Mouse (Mus musculus): ENCODE data around the gene Psmb5. TPM values are rescaled to one million over a fixed set of nuclear protein-coding genes. Genes with fewer than 3 reads are reported as not detected.

Psmb5 gene
- polyA plus RNA-seq, 1 experiment = 416 TPM

DNA sequence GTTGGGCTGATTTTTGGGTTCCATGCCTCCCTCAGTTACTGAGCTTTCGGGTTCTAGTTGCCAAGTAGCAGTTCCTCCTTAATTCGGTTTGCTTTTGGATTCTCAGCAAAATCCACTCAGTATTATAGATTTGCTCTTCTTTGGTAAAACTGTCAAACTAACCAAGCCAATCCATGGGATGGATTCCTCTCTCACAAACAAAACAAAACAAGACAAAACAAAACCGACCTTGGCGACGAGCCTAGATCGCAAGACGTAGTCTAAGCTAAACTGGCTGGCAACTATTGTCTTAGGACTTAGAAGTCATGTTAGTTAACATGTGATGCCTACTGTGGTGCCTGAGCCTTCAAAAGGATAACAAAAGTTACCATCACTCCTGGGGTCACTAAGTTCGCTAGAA lies 14.1 kb downstream of the Psmb5 start:
- Histone ChIP-seq H3K27me3 (ENCODE audit: control insufficient read depth, insufficient read depth, insufficient read length) (no peaks in the 10 kb centered on the region), H3K4me3 (peak overlapping the region; percentile 31), H3K4me2 (ENCODE audit: low read depth) (peak overlapping the region; percentile 62), H3ac (ENCODE audit: control insufficient read depth, insufficient read length) (no peak overlapping the region), H3K79me2 (ENCODE audit: control insufficient read depth, insufficient read depth) (no peaks in the 10 kb centered on the region), H3K36me3 (ENCODE audit: control insufficient read depth, insufficient read depth) (no peaks in the 10 kb centered on the region)
- TF ChIP-seq POLR2AphosphoS2 (IDR thresholded peaks at IDR 0.05; ENCODE audit: insufficient read length, low read depth) = no peak
- no peak for TF ChIP-seq CEBPB (IDR thresholded peaks at IDR 0.05; ENCODE audit: insufficient read depth, poor library complexity, severe bottlenecking)
- no peak for TF ChIP-seq MAX (IDR thresholded peaks at IDR 0.05; ENCODE audit: low read depth)
- TF ChIP-seq MYOG (IDR thresholded peaks at IDR 0.05; ENCODE audit: control insufficient read depth in 1 of 3, insufficient read depth in 1 of 3, insufficient read length in 2 of 3, low read depth in 2 of 3) = no peak
- no peak for TF ChIP-seq REST (IDR thresholded peaks at IDR 0.05; ENCODE audit: insufficient read depth, insufficient read length)
- no peak for TF ChIP-seq SRF (IDR thresholded peaks at IDR 0.05; ENCODE audit: control insufficient read depth, insufficient read length, low read depth)

DNA sequence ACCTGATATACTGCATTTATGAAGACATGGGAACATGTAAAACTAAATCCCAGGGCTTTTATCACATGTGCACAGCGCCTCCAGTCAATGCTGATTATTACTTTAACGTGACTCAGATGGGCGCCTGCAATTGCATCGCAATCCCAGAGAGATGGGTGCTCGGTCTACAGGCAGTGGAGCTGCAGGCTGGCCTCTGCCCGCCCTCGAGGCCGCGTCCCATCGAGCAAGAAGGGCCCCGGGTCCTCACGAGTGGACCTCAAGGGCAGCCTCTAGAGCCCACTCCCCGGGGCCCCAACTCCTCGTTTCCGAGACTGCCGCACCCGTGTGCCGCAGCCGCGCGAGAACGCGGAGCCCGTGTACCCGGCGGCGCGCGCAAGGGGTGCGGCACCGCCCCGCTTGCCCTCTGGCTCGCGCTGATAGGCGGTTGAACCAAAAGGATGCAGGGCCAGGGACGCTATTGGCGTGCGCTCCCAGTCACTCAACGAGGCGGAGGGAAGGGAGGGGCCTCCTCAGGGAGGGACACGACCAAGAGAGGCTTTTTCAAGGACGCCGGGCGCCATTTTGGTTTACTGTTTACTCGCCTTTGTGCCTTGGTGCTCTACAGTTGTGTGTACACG lies 14.7 kb downstream of the Psmb5 start:
- H3K4me3 ChIP-seq = peak overlapping the region; percentile 31
- H3K79me2 ChIP-seq (ENCODE audit: control insufficient read depth, insufficient read depth) = no peaks in the 10 kb centered on the region
- TF ChIP-seq MAX (IDR thresholded peaks at IDR 0.05; ENCODE audit: low read depth) (no peak), POLR2A (IDR thresholded peaks at IDR 0.05; ENCODE audit: insufficient read length, low read depth) (peak; percentile 84), MYOG (IDR thresholded peaks at IDR 0.05; ENCODE audit: control insufficient read depth in 1 of 3, insufficient read depth in 1 of 3, insufficient read length in 2 of 3, low read depth in 2 of 3) (peak in 1 of 3 experiments; percentile 38), REST (IDR thresholded peaks at IDR 0.05; ENCODE audit: insufficient read depth, insufficient read length) (no peak), MYOD1 (IDR thresholded peaks at IDR 0.05; ENCODE audit: control insufficient read depth in 1 of 3, insufficient read length in 2 of 3, low read depth in 2 of 3) (no peak), TCF3 (IDR thresholded peaks at IDR 0.05; ENCODE audit: insufficient read length, low read depth) (no peak), USF1 (IDR thresholded peaks at IDR 0.05; ENCODE audit: low read depth) (no peak), E2F4 (IDR thresholded peaks at IDR 0.05; ENCODE audit: insufficient read depth) (no peak), SRF (IDR thresholded peaks at IDR 0.05; ENCODE audit: control insufficient read depth, insufficient read length, low read depth) (peak; percentile 46), TCF12 (IDR thresholded peaks at IDR 0.05; ENCODE audit: insufficient read depth, poor library complexity, severe bottlenecking) (no peak), POLR2AphosphoS2 (IDR thresholded peaks at IDR 0.05; ENCODE audit: insufficient read length, low read depth) (peak; percentile 80), CEBPB (IDR thresholded peaks at IDR 0.05; ENCODE audit: insufficient read depth, poor library complexity, severe bottlenecking) (peak; percentile 76; the same call in 1 of the 2 replicates)
- no peaks in the 10 kb centered on the region for H3K36me3 ChIP-seq (ENCODE audit: control insufficient read depth, insufficient read depth)
- no peaks in the 10 kb centered on the region for H3K27me3 ChIP-seq (ENCODE audit: control insufficient read depth, insufficient read depth, insufficient read length)
- H3K4me2 ChIP-seq (ENCODE audit: low read depth) = peak overlapping the region; percentile 75
- H3ac ChIP-seq (ENCODE audit: control insufficient read depth, insufficient read length) = peak overlapping the region; percentile 35

DNA sequence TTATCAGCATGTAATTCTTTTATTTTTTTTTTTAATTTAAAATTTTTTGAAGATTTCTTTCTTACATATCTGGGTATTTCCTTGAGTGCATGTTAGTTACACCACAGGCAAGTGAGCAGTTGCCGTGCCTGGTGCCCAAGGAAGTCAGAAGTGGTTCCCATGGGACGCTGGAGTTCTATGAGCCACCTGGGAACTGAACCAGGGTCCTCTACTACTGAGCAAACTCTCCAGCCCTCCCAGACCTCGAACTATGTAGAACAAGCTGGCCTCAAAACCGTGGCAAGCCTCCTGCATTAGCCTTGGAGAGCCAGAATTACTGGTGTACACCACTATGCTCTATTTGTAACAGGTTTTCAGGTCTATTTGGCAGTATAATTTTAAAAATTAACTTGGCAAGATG lies 15.2 kb downstream of the Psmb5 start:
- Histone ChIP-seq H3K27me3 (ENCODE audit: control insufficient read depth, insufficient read depth, insufficient read length) (no peaks in the 10 kb centered on the region), H3K36me3 (ENCODE audit: control insufficient read depth, insufficient read depth) (no peaks in the 10 kb centered on the region), H3K4me3 (peak overlapping the region; percentile 31), H3K79me2 (ENCODE audit: control insufficient read depth, insufficient read depth) (no peaks in the 10 kb centered on the region), H3K4me2 (ENCODE audit: low read depth) (peak overlapping the region; percentile 75), H3ac (ENCODE audit: control insufficient read depth, insufficient read length) (peak overlapping the region; percentile 35)
- TF ChIP-seq MYOD1 (IDR thresholded peaks at IDR 0.05; ENCODE audit: control insufficient read depth in 1 of 3, insufficient read length in 2 of 3, low read depth in 2 of 3) = no peak
- no peak for TF ChIP-seq REST (IDR thresholded peaks at IDR 0.05; ENCODE audit: insufficient read depth, insufficient read length)
- no peak for TF ChIP-seq POLR2A (IDR thresholded peaks at IDR 0.05; ENCODE audit: insufficient read length, low read depth)
- TF ChIP-seq POLR2AphosphoS2 (IDR thresholded peaks at IDR 0.05; ENCODE audit: insufficient read length, low read depth) = no peak
- no peak for TF ChIP-seq MAX (IDR thresholded peaks at IDR 0.05; ENCODE audit: low read depth)
- no peak for TF ChIP-seq TCF12 (IDR thresholded peaks at IDR 0.05; ENCODE audit: insufficient read depth, poor library complexity, severe bottlenecking)
- no peak for TF ChIP-seq CEBPB (IDR thresholded peaks at IDR 0.05; ENCODE audit: insufficient read depth, poor library complexity, severe bottlenecking)
- TF ChIP-seq E2F4 (IDR thresholded peaks at IDR 0.05; ENCODE audit: insufficient read depth) = no peak
- no peak for TF ChIP-seq MYOG (IDR thresholded peaks at IDR 0.05; ENCODE audit: control insufficient read depth in 1 of 3, insufficient read depth in 1 of 3, insufficient read length in 2 of 3, low read depth in 2 of 3)
- no peak for TF ChIP-seq TCF3 (IDR thresholded peaks at IDR 0.05; ENCODE audit: insufficient read length, low read depth)
- no peak for TF ChIP-seq USF1 (IDR thresholded peaks at IDR 0.05; ENCODE audit: low read depth)
- TF ChIP-seq SRF (IDR thresholded peaks at IDR 0.05; ENCODE audit: control insufficient read depth, insufficient read length, low read depth) = no peak

DNA sequence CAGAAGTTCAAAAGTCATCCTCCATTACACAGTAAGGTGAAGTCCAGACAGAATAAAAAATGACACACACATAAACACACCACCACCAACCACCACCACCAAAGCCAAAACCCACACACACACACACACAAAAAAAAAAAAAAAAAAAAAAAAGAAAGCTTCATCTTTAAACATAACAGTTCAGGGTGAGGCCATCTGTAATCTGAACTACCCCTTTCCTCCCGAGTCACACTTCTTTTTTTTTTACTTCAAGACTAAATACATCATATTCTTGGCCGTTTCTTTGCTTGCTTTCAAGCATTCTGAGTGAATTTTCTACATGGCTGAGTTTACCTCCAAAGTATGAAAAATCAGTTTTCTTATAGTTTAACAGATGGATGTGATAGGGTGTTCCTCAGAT lies 16.2 kb downstream of the Psmb5 start:
- Histone ChIP-seq H3K4me3 (no peak overlapping the region), H3K4me2 (ENCODE audit: low read depth) (no peak overlapping the region), H3K27me3 (ENCODE audit: control insufficient read depth, insufficient read depth, insufficient read length) (no peaks in the 10 kb centered on the region), H3K79me2 (ENCODE audit: control insufficient read depth, insufficient read depth) (no peaks in the 10 kb centered on the region), H3K36me3 (ENCODE audit: control insufficient read depth, insufficient read depth) (no peaks in the 10 kb centered on the region), H3ac (ENCODE audit: control insufficient read depth, insufficient read length) (no peak overlapping the region)
- TF ChIP-seq REST (IDR thresholded peaks at IDR 0.05; ENCODE audit: insufficient read depth, insufficient read length) (no peak), MAX (IDR thresholded peaks at IDR 0.05; ENCODE audit: low read depth) (no peak), POLR2A (IDR thresholded peaks at IDR 0.05; ENCODE audit: insufficient read length, low read depth) (no peak), MYOD1 (IDR thresholded peaks at IDR 0.05; ENCODE audit: control insufficient read depth in 1 of 3, insufficient read length in 2 of 3, low read depth in 2 of 3) (no peak), CEBPB (IDR thresholded peaks at IDR 0.05; ENCODE audit: insufficient read depth, poor library complexity, severe bottlenecking) (no peak), USF1 (IDR thresholded peaks at IDR 0.05; ENCODE audit: low read depth) (no peak), TCF12 (IDR thresholded peaks at IDR 0.05; ENCODE audit: insufficient read depth, poor library complexity, severe bottlenecking) (no peak), SRF (IDR thresholded peaks at IDR 0.05; ENCODE audit: control insufficient read depth, insufficient read length, low read depth) (no peak), MYOG (IDR thresholded peaks at IDR 0.05; ENCODE audit: control insufficient read depth in 1 of 3, insufficient read depth in 1 of 3, insufficient read length in 2 of 3, low read depth in 2 of 3) (no peak), E2F4 (IDR thresholded peaks at IDR 0.05; ENCODE audit: insufficient read depth) (no peak), TCF3 (IDR thresholded peaks at IDR 0.05; ENCODE audit: insufficient read length, low read depth) (no peak), POLR2AphosphoS2 (IDR thresholded peaks at IDR 0.05; ENCODE audit: insufficient read length, low read depth) (no peak)

Data from myocyte (in vitro differentiated cells).